Mouse (Mus musculus) midbrain, embryonic 15.5 days (tissue): ENCODE measurements around the gene Ecpas. TPM values are rescaled to one million over a fixed set of nuclear protein-coding genes. Genes with fewer than 3 reads are reported as not detected.

ENCODE experiments used
- ATAC-seq: fragments of 200-750 bp; cut with Nextera tagmentation; replicated peaks from 2 replicates; pipeline ENCODE4 v1.8.0; 2017; ENCODE audit warnings: moderate TSS enrichment
- H3K27ac ChIP-seq: fragments of 300-500 bp; sonication (generic); 2 replicates; pipeline ENCODE4 v1.5.1; 2015; ENCODE audit warnings: mild to moderate bottlenecking, inconsistent platforms
- H3K27me3 ChIP-seq: fragments of 300-500 bp; sonication (generic); replicated peaks from 2 replicates; pipeline ENCODE4 v1.6.1; 2015; ENCODE audit warnings: inconsistent platforms
- H3K36me3 ChIP-seq: fragments of 300-500 bp; sonication (generic); replicated peaks from 2 replicates; pipeline ENCODE4 v1.6.1; 2015; ENCODE audit warnings: inconsistent platforms
- H3K4me1 ChIP-seq: fragments of 300-500 bp; sonication (generic); 2 replicates; pipeline ENCODE4 v1.6.1; 2015; ENCODE audit warnings: inconsistent platforms
- H3K4me2 ChIP-seq: fragments of 300-500 bp; sonication (generic); 2 replicates; pipeline ENCODE4 v1.6.1; 2015; ENCODE audit warnings: inconsistent platforms, mild to moderate bottlenecking, moderate library complexity
- H3K4me3 ChIP-seq: fragments of 300-500 bp; sonication (generic); 2 replicates; pipeline ENCODE4 v1.5.1; 2015; ENCODE audit warnings: mild to moderate bottlenecking, inconsistent platforms
- H3K9ac ChIP-seq: fragments of 300-500 bp; sonication (generic); 2 replicates; pipeline ENCODE4 v1.6.1; 2015; ENCODE audit warnings: mild to moderate bottlenecking, inconsistent platforms
- H3K9me3 ChIP-seq: fragments of 300-500 bp; sonication (generic); 2 replicates; pipeline ENCODE4 v1.6.1; 2016; ENCODE audit warnings: inconsistent platforms
- WGBS: fragments of 180-500 bp; shearing (Covaris S2); methylation state at CpG from one replicate; pipeline ENCODE4 v1.1.7; 2015; ENCODE audit warnings: mixed read lengths; 5-methylcytosine and 5-hydroxymethylcytosine counted together
- polyA plus RNA-seq: library from polyadenylated mRNA; unstranded; fragments of >200 nt; fragmentation: Nextera tagmentation; extraction: Ambion mirVana; gene quantifications from 2 replicates; pipeline ENCODE4 v1.2.1, GENCODE M21; 2015

The Ecpas gene
- polyA plus RNA-seq, 1 experiment from 2014 or later = 35.2 TPM

GRCm38 (mm10) chr4:58932541-58932940, 20.0 kb upstream of the Ecpas start:
- H3K27ac ChIP-seq = no peak overlapping the region
- no peaks in the 10 kb centered on the region for H3K36me3 ChIP-seq
- no peaks in the 10 kb centered on the region for H3K9me3 ChIP-seq
- H3K9ac ChIP-seq = no peak overlapping the region
- H3K4me2 ChIP-seq = no peak overlapping the region
- H3K4me3 ChIP-seq = no peak overlapping the region
- no peak for ATAC-seq
- no peaks in the 10 kb centered on the region for H3K27me3 ChIP-seq
- 87% methylated on average over 6 of the region's 6 CpGs for WGBS
- H3K4me1 ChIP-seq = 0 out of 2 replicates have a peak, but pooled peaks cover 7% of the 10 kb centered on the region

GRCm38 (mm10) chr4:58927661-58928060, 15.1 kb upstream of the Ecpas start:
- Histone ChIP-seq H3K27me3 (no peaks in the 10 kb centered on the region), H3K27ac (no peak overlapping the region), H3K4me3 (no peak overlapping the region), H3K4me1 (no peaks in the 10 kb centered on the region), H3K9ac (no peak overlapping the region), H3K9me3 (0 out of 2 replicates have a peak, but pooled peaks cover 6% of the 10 kb centered on the region), H3K36me3 (no peaks in the 10 kb centered on the region), H3K4me2 (no peak overlapping the region)
- WGBS = 64% methylated on average over 3 of the region's 3 CpGs
- ATAC-seq = no peak

GRCm38 (mm10) chr4:58926120-58926519, 13.6 kb upstream of the Ecpas start:
- H3K27me3 ChIP-seq = no peaks in the 10 kb centered on the region
- H3K36me3 ChIP-seq = no peaks in the 10 kb centered on the region
- H3K4me2 ChIP-seq = no peak overlapping the region
- no peak overlapping the region for H3K27ac ChIP-seq
- no peak for ATAC-seq
- H3K9me3 ChIP-seq = 0 out of 2 replicates have a peak, but pooled peaks cover 6% of the 10 kb centered on the region
- H3K4me3 ChIP-seq = no peak overlapping the region
- no peak overlapping the region for H3K9ac ChIP-seq
- WGBS = 31% methylated on average over 2 of the region's 2 CpGs
- no peaks in the 10 kb centered on the region for H3K4me1 ChIP-seq

- ATAC-seq = no peak
- no peaks in the 10 kb centered on the region for H3K36me3 ChIP-seq
- H3K4me2 ChIP-seq = no peak overlapping the region
- H3K4me3 ChIP-seq = no peak overlapping the region
- H3K27ac ChIP-seq = no peak overlapping the region
- no peaks in the 10 kb centered on the region for H3K4me1 ChIP-seq
- WGBS = 47% methylated on average over 5 of the region's 5 CpGs
- no peaks in the 10 kb centered on the region for H3K27me3 ChIP-seq
- H3K9me3 ChIP-seq = 0 out of 2 replicates have a peak, but pooled peaks cover 6% of the 10 kb centered on the region
- H3K9ac ChIP-seq = no peak overlapping the region
These were observed 13.1 kb upstream of the Ecpas start for GRCm38 (mm10) chr4:58925664-58926063.

GRCm38 (mm10) chr4:58923933-58924332, 11.4 kb upstream of the Ecpas start:
- H3K4me2 ChIP-seq = no peak overlapping the region
- H3K27ac ChIP-seq = no peak overlapping the region
- H3K9me3 ChIP-seq = 0 out of 2 replicates have a peak, but pooled peaks cover 6% of the 10 kb centered on the region
- ATAC-seq = no peak
- no peaks in the 10 kb centered on the region for H3K27me3 ChIP-seq
- H3K36me3 ChIP-seq = no peaks in the 10 kb centered on the region
- 91% methylated on average over 2 of the region's 2 CpGs for WGBS
- H3K4me3 ChIP-seq = no peak overlapping the region
- no peak overlapping the region for H3K9ac ChIP-seq
- no peaks in the 10 kb centered on the region for H3K4me1 ChIP-seq

- 75% methylated on average over 8 of the region's 8 CpGs for WGBS
- Histone ChIP-seq H3K4me1 (peaks cover 12% of the 10 kb centered on the region), H3K9me3 (no peaks in the 10 kb centered on the region), H3K4me3 (no peak overlapping the region), H3K27me3 (no peaks in the 10 kb centered on the region), H3K27ac (no peak overlapping the region), H3K36me3 (no peaks in the 10 kb centered on the region), H3K4me2 (no peak overlapping the region), H3K9ac (no peak overlapping the region)
- ATAC-seq = no peak
These were observed 2.7 kb upstream of the Ecpas start for GRCm38 (mm10) chr4:58915081-58915826.

- 40% methylated on average over 3 of the region's 3 CpGs for WGBS
- no peak overlapping the region for H3K9ac ChIP-seq
- H3K27ac ChIP-seq = peak overlapping the region; percentile 100; the same call in 1 of the 2 replicates
- peak overlapping the region; percentile 65 for H3K4me2 ChIP-seq
- H3K4me1 ChIP-seq = peaks cover 14% of the 10 kb centered on the region
- H3K4me3 ChIP-seq = peak overlapping the region; percentile 91
- no peaks in the 10 kb centered on the region for H3K9me3 ChIP-seq
- no peak for ATAC-seq
- H3K36me3 ChIP-seq = no peaks in the 10 kb centered on the region
- no peaks in the 10 kb centered on the region for H3K27me3 ChIP-seq
These were observed 932 bp upstream of the Ecpas start for GRCm38 (mm10) chr4:58913336-58914026.

- peak overlapping the region; percentile 91 for H3K4me3 ChIP-seq
- H3K27me3 ChIP-seq = no peaks in the 10 kb centered on the region
- under 1% methylated on average over 122 of the region's 126 CpGs for WGBS
- no peaks in the 10 kb centered on the region for H3K9me3 ChIP-seq
- H3K4me1 ChIP-seq = peaks cover 14% of the 10 kb centered on the region
- H3K27ac ChIP-seq = peak overlapping the region; percentile 100
- peak; percentile 88 for ATAC-seq
- H3K36me3 ChIP-seq = no peaks in the 10 kb centered on the region
- H3K9ac ChIP-seq = peak overlapping the region; percentile 99
- peak overlapping the region; percentile 65 for H3K4me2 ChIP-seq
These were observed 519 bp downstream of the Ecpas start for GRCm38 (mm10) chr4:58911831-58912628.

- Histone ChIP-seq H3K4me2 (peak overlapping the region; percentile 65), H3K36me3 (no peaks in the 10 kb centered on the region), H3K4me3 (peak overlapping the region; percentile 91), H3K27ac (peak overlapping the region; percentile 100), H3K9ac (peak overlapping the region; percentile 99), H3K4me1 (peaks cover 14% of the 10 kb centered on the region), H3K9me3 (no peaks in the 10 kb centered on the region), H3K27me3 (no peaks in the 10 kb centered on the region)
- WGBS = under 1% methylated on average over 53 of the region's 56 CpGs
- ATAC-seq = peak; percentile 81
These were observed 1.3 kb downstream of the Ecpas start for GRCm38 (mm10) chr4:58911069-58911830.

GRCm38 (mm10) chr4:58910175-58911068, 2.1 kb downstream of the Ecpas start:
- H3K27ac ChIP-seq = peak overlapping the region; percentile 100
- no peaks in the 10 kb centered on the region for H3K27me3 ChIP-seq
- H3K4me1 ChIP-seq = peaks cover 14% of the 10 kb centered on the region
- H3K36me3 ChIP-seq = no peaks in the 10 kb centered on the region
- ATAC-seq = no peak
- H3K4me2 ChIP-seq = peak overlapping the region; percentile 65
- H3K9ac ChIP-seq = peak overlapping the region; percentile 99; the same call in 1 of the 2 replicates
- H3K9me3 ChIP-seq = no peaks in the 10 kb centered on the region
- WGBS = 33% methylated on average over 16 of the region's 16 CpGs
- H3K4me3 ChIP-seq = peak overlapping the region; percentile 91

GRCm38 (mm10) chr4:58907453-58907852, 5.1 kb downstream of the Ecpas start:
- Histone ChIP-seq H3K9ac (no peak overlapping the region), H3K27ac (no peak overlapping the region), H3K4me1 (peaks cover 7% of the 10 kb centered on the region), H3K27me3 (no peaks in the 10 kb centered on the region), H3K9me3 (no peaks in the 10 kb centered on the region), H3K4me2 (no peak overlapping the region), H3K4me3 (no peak overlapping the region), H3K36me3 (no peaks in the 10 kb centered on the region)
- ATAC-seq = no peak
- WGBS = 84% methylated on average over 1 of the region's 1 CpGs
